Mouse (Mus musculus) urinary bladder, postnatal 0 days (tissue): ENCODE data around the gene Gid8. TPM values are rescaled to one million over a fixed set of nuclear protein-coding genes. Genes with fewer than 3 reads are reported as not detected.

ENCODE experiments used
- polyA plus RNA-seq: library from polyadenylated mRNA; unstranded; fragments of >200 nt; fragmentation: Nextera tagmentation; extraction: Ambion mirVana; gene quantifications from 2 replicates; pipeline ENCODE4 v1.2.1, GENCODE M21; 2015

Gid8 gene
- polyA plus RNA-seq, result 51.8 and 56.6 TPM in 2 replicates

DNA sequence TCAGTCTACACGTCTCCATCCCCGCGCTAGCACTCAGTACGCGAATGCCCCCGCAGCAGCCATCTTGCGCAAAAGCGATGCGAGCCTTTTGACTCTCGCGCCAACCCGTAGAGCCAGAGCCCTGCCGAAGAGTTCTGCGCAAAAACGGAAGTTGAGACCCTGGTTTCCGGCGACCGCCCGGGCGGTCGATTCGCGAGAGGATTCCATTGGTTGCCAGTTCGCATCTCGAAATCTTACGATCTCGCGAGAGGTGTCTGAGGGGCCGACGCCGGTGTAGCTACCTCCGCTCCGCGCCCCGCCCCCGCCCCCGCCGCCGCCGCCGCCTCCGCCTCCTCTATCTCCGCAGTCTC lies at the start of gene Gid8, which contains the start of gene Dido1:
TSS of gene Gid8 (plus strand) at position 195 of the 350 bp plus-strand sequence.
TSS of gene Dido1 (minus strand) at position 77 of the 350 bp plus-strand sequence.

DNA sequence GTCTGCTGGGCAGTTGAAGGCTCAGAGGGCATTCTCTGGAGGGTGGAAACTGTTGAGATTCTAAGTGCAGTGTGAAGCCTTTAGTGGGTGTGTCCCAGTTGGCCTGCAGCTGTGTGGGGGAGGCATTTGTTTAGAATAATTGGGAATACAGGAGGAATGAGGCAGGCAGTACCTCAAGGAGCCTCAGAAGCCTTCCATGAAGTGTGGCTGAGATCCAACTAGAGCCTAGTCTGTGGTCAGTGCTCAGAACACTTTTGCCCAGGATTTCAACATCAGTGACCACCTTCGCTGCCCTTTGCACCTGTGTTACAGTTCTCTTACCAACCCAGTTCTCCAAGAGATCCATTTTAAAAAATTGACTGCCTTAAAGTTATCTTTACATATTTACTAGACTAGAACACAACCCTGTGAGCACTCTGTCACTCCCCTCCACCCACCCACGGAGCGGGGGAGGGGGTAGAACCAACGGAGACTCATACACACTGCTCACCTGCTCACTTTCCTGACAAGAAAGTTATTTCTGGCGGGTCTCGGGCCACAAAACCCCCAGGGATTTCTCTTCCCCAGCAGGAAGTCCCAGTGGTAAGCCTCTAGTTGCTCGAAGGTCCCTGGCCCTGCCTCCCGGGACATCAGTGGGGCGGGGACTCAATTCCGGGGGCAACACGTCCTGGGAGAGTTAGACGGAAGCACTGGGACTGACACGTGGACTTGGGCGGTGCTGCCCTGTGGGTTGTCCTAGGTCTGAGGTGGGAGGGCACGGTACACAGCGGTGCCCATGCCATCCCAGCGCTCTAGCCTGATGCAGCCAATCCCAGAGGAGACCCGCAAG lies 14.9 kb downstream of the Gid8 start, which contains the start of gene Slc17a9:
TSS of gene Slc17a9 (plus strand) at position 679 of the 829 bp plus-strand sequence.

Other genes starting within 250 kb of the Gid8 start
- 0.30 and 0.46 TPM in 2 replicates for gene Ntsr1, start 210.1 kb upstream of the Gid8 start, polyA plus RNA-seq
- 13.4 and 15.2 TPM in 2 replicates for gene Mrgbp, start 128.8 kb upstream of the Gid8 start, polyA plus RNA-seq
- gene Ogfr, start 120.9 kb upstream of the Gid8 start, polyA plus RNA-seq, result 31.5 and 33.5 TPM in 2 replicates
- 4.9 and 6.7 TPM in 2 replicates for gene Col9a3, start 112.3 kb upstream of the Gid8 start, polyA plus RNA-seq
- 0.15 and 0.28 TPM in 2 replicates for gene Tcfl5, start 67.4 kb upstream of the Gid8 start, polyA plus RNA-seq
- 11.2 and 12.7 TPM in 2 replicates for gene Dido1, start 118 bp upstream of the Gid8 start, polyA plus RNA-seq
- 3.4 and 3.7 TPM in 2 replicates for gene Slc17a9, start 15.1 kb downstream of the Gid8 start, polyA plus RNA-seq
- not detected in 2 replicates for gene Bhlhe23, start 66.8 kb downstream of the Gid8 start, polyA plus RNA-seq
- gene Ythdf1, start 210.8 kb downstream of the Gid8 start, polyA plus RNA-seq, result 36.9 and 37.8 TPM in 2 replicates
- 0.14 and 0.18 TPM in 2 replicates for gene Birc7, start 218.9 kb downstream of the Gid8 start, polyA plus RNA-seq
- gene Nkain4, start 244.6 kb downstream of the Gid8 start, polyA plus RNA-seq, result 72.6 and 80.3 TPM in 2 replicates